Mouse (Mus musculus) v-Abl transformed pro-B cells (cell line): ENCODE data around the gene Vmn2r13.
"Not testable (repeated sequence)": the region's sequence is repeated elsewhere in the genome, so short reads cannot be mapped to it uniquely, and the experiment has no call there.

ENCODE experiments used
- in situ Hi-C, 2 experiments: fragments of 400-800 bp; cut with MboI; formaldehyde crosslinking; loops; one replicate each; pipeline ENCODE4 v1.15.1; 2025; ENCODE audit not compliant: unreplicated experiment in 2 of 2

Gene Vmn2r13

DNA sequence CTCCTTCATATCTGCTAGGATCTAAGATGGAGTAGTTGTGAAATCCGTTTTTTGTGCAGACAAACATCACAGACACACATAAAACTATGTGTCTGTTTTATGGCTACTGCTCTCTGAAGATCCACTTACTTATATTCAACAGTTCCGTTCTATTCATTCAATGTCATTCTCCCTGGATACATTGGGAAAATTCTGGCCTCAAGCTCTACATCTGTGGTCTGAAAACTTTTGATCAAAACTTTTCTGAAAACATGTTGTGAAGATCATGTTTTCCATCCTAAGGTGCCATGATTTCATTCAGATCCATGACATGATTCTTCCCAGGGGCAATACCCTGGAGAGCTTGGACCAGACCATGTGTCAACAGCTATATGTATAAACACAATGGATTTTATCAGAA lies at the start of gene Vmn2r13:
Vmn2r13 (minus strand) TSS at position 101 of the 400 bp plus-strand sequence.
- in situ Hi-C loops: not testable (repeated sequence)

- in situ Hi-C loops: no loop called here
Measured at GRCm38 (mm10) chr5:109224608-109225007, 32.6 kb upstream of the Vmn2r13 start, which contains the start of gene Vmn2r14. TSS of gene Vmn2r14 (minus strand) at chr5:109224708.

- in situ Hi-C loops: not testable (repeated sequence)
Measured at GRCm38 (mm10) chr5:109166851-109167250, 25.1 kb downstream of the Vmn2r13 start.

GRCm38 (mm10) chr5:109160121-109160520 lies 31.9 kb downstream of the Vmn2r13 start:
- in situ Hi-C loops: no loop called here

DNA sequence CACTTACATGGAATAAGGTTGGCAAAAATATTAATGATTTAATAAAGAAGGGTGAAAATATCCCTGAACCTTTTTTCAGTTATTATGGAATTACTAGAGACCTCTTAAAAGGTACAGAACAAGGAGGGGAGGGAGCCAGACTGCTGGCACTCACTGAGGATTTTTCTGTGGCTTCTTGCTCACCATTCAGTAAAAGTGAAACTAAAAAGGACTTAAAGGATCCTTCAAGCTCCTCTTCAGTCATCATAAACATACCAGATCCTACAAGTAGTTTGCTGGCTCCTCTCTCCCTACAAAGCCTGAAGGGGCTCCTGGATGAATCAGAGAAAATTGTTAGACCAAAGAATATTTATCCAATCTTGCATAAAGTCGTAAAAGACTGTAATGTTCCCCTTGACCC lies 32.4 kb downstream of the Vmn2r13 start:
- in situ Hi-C loops: not testable (repeated sequence)

DNA sequence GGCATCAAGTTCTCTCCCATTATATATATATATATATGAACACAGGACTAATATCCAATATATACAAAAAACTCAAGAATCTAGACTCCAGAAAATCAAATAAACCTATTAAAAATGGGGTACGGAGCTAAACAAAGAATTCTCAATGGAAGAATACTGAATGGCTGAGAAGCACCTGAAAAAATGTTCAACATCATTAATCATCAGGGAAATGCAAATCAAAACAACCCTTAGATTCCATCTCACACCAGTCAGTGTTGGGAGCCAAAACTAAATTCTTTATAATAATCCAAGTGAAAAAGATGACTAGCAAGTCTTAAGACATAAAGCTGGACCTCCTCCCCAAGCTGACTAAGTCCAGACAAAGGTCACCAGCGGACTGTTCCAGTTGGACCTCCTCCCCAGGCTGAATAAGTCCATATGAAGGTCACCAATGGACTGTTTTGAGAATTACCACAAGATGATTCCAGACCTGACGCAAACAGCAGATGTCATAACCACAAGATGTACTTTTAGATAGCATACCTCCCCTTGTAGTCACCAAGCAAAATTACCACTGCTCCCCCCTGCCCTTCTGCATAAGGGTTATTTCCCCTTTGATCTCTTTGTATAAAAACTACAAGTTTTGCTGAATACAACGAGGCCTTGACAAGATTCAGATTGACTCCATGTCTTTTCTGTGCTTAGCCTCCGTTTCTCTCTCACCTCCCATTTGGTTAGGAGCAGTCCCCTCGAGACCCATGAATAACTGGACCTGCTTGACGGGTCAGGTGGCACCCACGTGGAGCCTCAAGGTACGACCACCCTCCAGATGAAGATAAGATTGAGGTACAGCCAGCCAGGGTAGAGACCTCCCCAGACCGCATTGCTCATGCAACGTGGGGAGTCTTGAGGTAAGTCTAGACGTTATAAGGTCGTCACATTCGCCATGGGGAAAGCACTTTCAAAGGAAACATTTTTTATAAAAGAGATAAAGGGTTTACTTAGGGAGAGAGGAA lies 33.2 kb downstream of the Vmn2r13 start:
- in situ Hi-C loops: not testable (repeated sequence)

- in situ Hi-C loops: no loop called here
Measured at GRCm38 (mm10) chr5:109139546-109139945, 52.5 kb downstream of the Vmn2r13 start.

DNA sequence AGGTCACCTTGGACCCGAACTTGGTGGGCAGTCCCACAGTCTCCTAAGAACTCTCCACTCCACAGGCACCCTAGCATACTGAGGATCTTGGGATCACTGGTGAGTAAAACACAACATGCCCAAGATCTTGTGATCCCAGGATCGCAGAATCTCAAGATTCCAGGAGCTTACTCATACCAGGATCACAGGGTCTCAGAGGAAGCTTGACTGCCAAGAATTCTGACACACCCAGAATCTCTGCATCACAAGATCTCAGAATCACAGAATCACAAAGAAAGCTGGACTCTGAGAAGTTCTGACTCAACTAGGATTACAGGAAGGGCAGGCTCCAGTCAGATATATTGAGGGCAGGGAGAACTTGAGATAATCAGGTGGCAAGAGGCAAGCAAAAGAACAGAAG lies 55.3 kb downstream of the Vmn2r13 start:
- in situ Hi-C loops: no loop called here
